Mouse (Mus musculus) R1 (cell line): ENCODE results near the gene Lag3.
A peak's percentile ranks its signal among the peaks of the same experiment; 100 is the strongest.
"Not testable (repeated sequence)": the region's sequence is repeated elsewhere in the genome, so short reads cannot be mapped to it uniquely, and the experiment has no call there.

ENCODE experiments used
- DNase-seq: peaks from one replicate; pipeline ENCODE4 v3.0.0-alpha.2; 2018; ENCODE audit warnings: low read depth, low spot score

Lag3 gene

GRCm38 (mm10) chr6:124900801-124901480 is 10.6 kb downstream of the Lag3 start:
- DNase-seq = no peak

GRCm38 (mm10) chr6:124900056-124900800 is 11.3 kb downstream of the Lag3 start:
- DNase-seq = peak; percentile 34

GRCm38 (mm10) chr6:124898359-124898758 is 13.1 kb downstream of the Lag3 start:
- DNase-seq = no peak

- DNase-seq = not testable (repeated sequence)
Measured at GRCm38 (mm10) chr6:124894113-124894512, 17.4 kb downstream of the Lag3 start.

- no peak for DNase-seq
Measured at GRCm38 (mm10) chr6:124890997-124891396, 20.5 kb downstream of the Lag3 start.

GRCm38 (mm10) chr6:124888555-124889125 is 22.9 kb downstream of the Lag3 start:
- no peak for DNase-seq

- no peak for DNase-seq
Measured at GRCm38 (mm10) chr6:124887986-124888385, 23.5 kb downstream of the Lag3 start, which contains the start of gene Cd4. Cd4 (minus strand) TSS chr6:124888221.

- no peak for DNase-seq
Measured at GRCm38 (mm10) chr6:124885956-124886381, 25.5 kb downstream of the Lag3 start.

- no peak for DNase-seq
Measured at GRCm38 (mm10) chr6:124884714-124885500, 26.6 kb downstream of the Lag3 start.

- no peak for DNase-seq
Measured at GRCm38 (mm10) chr6:124883351-124883750, 28.2 kb downstream of the Lag3 start.

GRCm38 (mm10) chr6:124881821-124882220 is 29.7 kb downstream of the Lag3 start:
- no peak for DNase-seq

- DNase-seq = no peak
Measured at GRCm38 (mm10) chr6:124879390-124879789, 32.1 kb downstream of the Lag3 start.

GRCm38 (mm10) chr6:124874348-124874747 is 37.2 kb downstream of the Lag3 start:
- no peak for DNase-seq

- DNase-seq = no peak
Measured at GRCm38 (mm10) chr6:124866560-124866959, 44.9 kb downstream of the Lag3 start.

- no peak for DNase-seq
Measured at GRCm38 (mm10) chr6:124865766-124866362, 45.6 kb downstream of the Lag3 start.

- peak; percentile 42 for DNase-seq
Measured at GRCm38 (mm10) chr6:124863658-124864298, 47.7 kb downstream of the Lag3 start, which contains the start of gene Gpr162. Gpr162 (minus strand) TSS chr6:124863983.

GRCm38 (mm10) chr6:124863125-124863657 is 48.3 kb downstream of the Lag3 start:
- DNase-seq = peak; percentile 33

- no peak for DNase-seq
Measured at GRCm38 (mm10) chr6:124862406-124863124, 48.9 kb downstream of the Lag3 start.

GRCm38 (mm10) chr6:124861802-124862201 is 49.7 kb downstream of the Lag3 start:
- DNase-seq = no peak

- no peak for DNase-seq
Measured at GRCm38 (mm10) chr6:124861266-124861665, 50.2 kb downstream of the Lag3 start.
